ENCODE assay signal across 8 mouse cellular contexts in the genomic region with DNA sequence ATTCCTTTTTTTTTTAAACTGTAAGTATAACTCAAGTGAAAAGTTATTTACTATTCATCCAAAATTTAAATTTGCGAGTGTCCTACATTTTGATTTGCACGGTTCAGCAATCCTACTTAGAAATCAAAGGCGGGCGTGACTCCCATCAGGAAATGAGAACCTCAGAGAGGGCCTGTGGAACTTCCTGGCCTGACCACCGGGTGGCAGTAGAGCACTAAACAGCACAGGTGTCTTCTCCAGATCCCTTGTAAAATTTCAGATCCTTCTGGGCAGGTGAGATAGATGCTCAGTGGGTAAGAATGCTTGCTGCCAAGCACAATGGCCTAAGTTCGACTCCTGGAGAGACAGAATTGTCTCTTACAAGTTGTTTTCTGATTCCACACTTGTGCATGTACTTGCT. TPM values are rescaled to one million over a fixed set of nuclear protein-coding genes. Genes with fewer than 3 reads are reported as not detected.
DNase-seq lines count a peak whose midpoint lies in the region; ATAC-seq and TF ChIP-seq lines count a peak whose summit lies in the region.

No protein-coding gene starts in this region.

- H3K9me3 ChIP-seq in liver, embryonic 12.5 days (replicated peaks): no peaks in the 10 kb centered on the region
- H3K9me3 ChIP-seq in intestine, embryonic 14.5 days (ENCODE audit: control insufficient read depth, low read length): no peaks in the 10 kb centered on the region
- H3K9me3 ChIP-seq in midbrain, postnatal 0 days (ENCODE audit: low read length): no peaks in the 10 kb centered on the region

- H3K4me2 ChIP-seq in liver, embryonic 12.5 days: no peak overlapping the region
- no peak overlapping the region for H3K4me2 ChIP-seq in intestine, embryonic 14.5 days (ENCODE audit: low read length)
- no peak overlapping the region for H3K4me2 ChIP-seq in midbrain, postnatal 0 days (ENCODE audit: low read depth, low read length, poor library complexity, severe bottlenecking)

- no peak overlapping the region for H3K4me3 ChIP-seq in liver, embryonic 12.5 days
- no peak overlapping the region for H3K4me3 ChIP-seq in intestine, embryonic 14.5 days (ENCODE audit: low read depth, low read length)
- no peak overlapping the region for H3K4me3 ChIP-seq in midbrain, postnatal 0 days (ENCODE audit: low read depth, low read length)

- peak; percentile 83 for DNase-seq in liver
- DNase-seq in cerebellum, postnatal 10 days: peak; percentile 93 to 96
- peak; percentile 73 to 89 for DNase-seq in frontal cortex, postnatal 14 days (ENCODE audit: low spot score in 2 of 2)
- DNase-seq in intestine, embryonic 14.5 days (ENCODE audit: low spot score): peak; percentile 98
- DNase-seq in left cerebral cortex, postnatal 10 days (ENCODE audit: extremely low spot score in 1 of 2, low spot score in 2 of 2): peak; percentile 82 to 86
- peak; percentile 76 for DNase-seq in midbrain, postnatal 0 days (ENCODE audit: low spot score)
- peak; percentile 73 to 90 for DNase-seq in spleen, postnatal 10 days (ENCODE audit: low spot score in 2 of 2)

- intact Hi-C loops in left cerebral cortex, postnatal 10 days (cut with DNase I): loop anchor here (1.0 to 2.0 kb wide), 2 partner anchors 57 to 126 kb away; no protein-coding TSS in a partner anchor

- H3K27me3 ChIP-seq in liver, embryonic 12.5 days (replicated peaks): peaks cover 13% of the 10 kb centered on the region; the same call in 1 of the 2 replicates
- no peaks in the 10 kb centered on the region for H3K27me3 ChIP-seq in intestine, embryonic 14.5 days (replicated peaks; ENCODE audit: control insufficient read depth, insufficient read depth, low read length)
- 0 out of 2 replicates have a peak, but pooled peaks cover 3% of the 10 kb centered on the region for H3K27me3 ChIP-seq in midbrain, postnatal 0 days (ENCODE audit: insufficient read depth, low read length)

- TF ChIP-seq CTCF in midbrain, postnatal 0 days (IDR thresholded peaks at IDR 0.05): peak; percentile 89

- ATAC-seq in liver, embryonic 12.5 days: no peak
- peak; percentile 58; the same call in 1 of the 2 replicates for ATAC-seq in intestine, embryonic 14.5 days (replicated peaks; ENCODE audit: low FRiP score, low TSS enrichment, low read depth)
- ATAC-seq in midbrain, postnatal 0 days (ENCODE audit: low FRiP score): 0 out of 2 replicates have a peak, but pooled peaks have one; percentile 70

- H3K27ac ChIP-seq in liver, embryonic 12.5 days: no peak overlapping the region
- H3K27ac ChIP-seq in intestine, embryonic 14.5 days (ENCODE audit: low read depth): no peak overlapping the region
- H3K27ac ChIP-seq in midbrain, postnatal 0 days (ENCODE audit: low read depth, low read length): no peak overlapping the region

- H3K36me3 ChIP-seq in liver, embryonic 12.5 days: no peaks in the 10 kb centered on the region
- no peaks in the 10 kb centered on the region for H3K36me3 ChIP-seq in intestine, embryonic 14.5 days (ENCODE audit: control insufficient read depth, insufficient read depth, low read length)
- H3K36me3 ChIP-seq in midbrain, postnatal 0 days (ENCODE audit: insufficient read depth, low read length): no peaks in the 10 kb centered on the region

- no peaks in the 10 kb centered on the region for H3K4me1 ChIP-seq in liver, embryonic 12.5 days
- H3K4me1 ChIP-seq in intestine, embryonic 14.5 days (replicated peaks; ENCODE audit: control insufficient read depth, insufficient read depth, low read length): no peaks in the 10 kb centered on the region
- no peaks in the 10 kb centered on the region for H3K4me1 ChIP-seq in midbrain, postnatal 0 days (ENCODE audit: insufficient read depth, low read length)

- WGBS in liver, embryonic 12.5 days (ENCODE audit: insufficient replicate concordance): 6% methylated on average over 6 of the region's 6 CpGs
- 22% methylated on average over 6 of the region's 6 CpGs for WGBS in intestine, embryonic 14.5 days
- WGBS in midbrain, postnatal 0 days: 12% methylated on average over 6 of the region's 6 CpGs

- no peak overlapping the region for H3K9ac ChIP-seq in liver, embryonic 12.5 days
- H3K9ac ChIP-seq in intestine, embryonic 14.5 days (ENCODE audit: low read length): no peak overlapping the region
- no peak overlapping the region for H3K9ac ChIP-seq in midbrain, postnatal 0 days (replicated peaks; ENCODE audit: low read length, poor library complexity, severe bottlenecking)

RNA-seq across cellular contexts. Expression of a gene that starts 15.3 kb away (rescaled TPM):
- polyA plus RNA-seq in liver, embryonic 12.5 days (2016; fragmentation: Nextera tagmentation; extraction: Ambion mirVana): 16.8 and 17.7 TPM in 2 replicates
- 17.6 and 18.0 TPM in 2 replicates for polyA plus RNA-seq in intestine, embryonic 14.5 days (2014; fragmentation: Nextera tagmentation; extraction: Ambion mirVana)
- 1 to 10 TPM; 8.9 to 9.5 TPM for total RNA-seq in left cerebral cortex, postnatal 10 days (2021)
- total RNA-seq in midbrain, postnatal 0 days (2014; rRNA removed): 8.8 and 10.7 TPM in 2 replicates
- 3.8 and 4.7 TPM in 2 replicates for polyA plus RNA-seq in midbrain, postnatal 0 days (2015; fragmentation: Nextera tagmentation; extraction: Ambion mirVana)

RNA-seq across cellular contexts. Expression of a gene that starts 26.9 kb away (rescaled TPM):
- polyA plus RNA-seq in liver, embryonic 12.5 days (2016; fragmentation: Nextera tagmentation; extraction: Ambion mirVana): 20.2 and 20.3 TPM in 2 replicates
- polyA plus RNA-seq in intestine, embryonic 14.5 days (2014; fragmentation: Nextera tagmentation; extraction: Ambion mirVana): 30.6 and 31.4 TPM in 2 replicates
- 10 to 100 TPM; 14.4 to 16.8 TPM for total RNA-seq in left cerebral cortex, postnatal 10 days (2021)
- 15.1 and 16.0 TPM in 2 replicates for total RNA-seq in midbrain, postnatal 0 days (2014; rRNA removed)
- polyA plus RNA-seq in midbrain, postnatal 0 days (2015; fragmentation: Nextera tagmentation; extraction: Ambion mirVana): 29.0 and 30.1 TPM in 2 replicates

RNA-seq across cellular contexts. Expression of a gene that starts 40.1 kb away (rescaled TPM):
- polyA plus RNA-seq in liver, embryonic 12.5 days (2016; fragmentation: Nextera tagmentation; extraction: Ambion mirVana): not detected in 2 replicates
- polyA plus RNA-seq in intestine, embryonic 14.5 days (2014; fragmentation: Nextera tagmentation; extraction: Ambion mirVana): not detected in 2 replicates
- not detected for total RNA-seq in left cerebral cortex, postnatal 10 days (2021)
- not detected in 2 replicates for total RNA-seq in midbrain, postnatal 0 days (2014; rRNA removed)
- polyA plus RNA-seq in midbrain, postnatal 0 days (2015; fragmentation: Nextera tagmentation; extraction: Ambion mirVana): not detected in 2 replicates
